Mouse (Mus musculus) heart, embryonic 16.5 days (tissue): ENCODE results near the gene BC048562. TPM values are rescaled to one million over a fixed set of nuclear protein-coding genes. Genes with fewer than 3 reads are reported as not detected.

Source experiments
- ATAC-seq: fragments of 200-750 bp; cut with Nextera tagmentation; replicated peaks from 2 replicates; pipeline ENCODE4 v1.8.0; 2017; ENCODE audit warnings: moderate number of reproducible peaks; ENCODE audit not compliant: insufficient read depth, low FRiP score; ENCODE audit errors: extremely low read depth
- H3K27ac ChIP-seq: fragments of 300-500 bp; sonication (generic); 2 replicates; pipeline ENCODE4 v1.5.1; 2014; ENCODE audit warnings: mild to moderate bottlenecking, low read length, control low read depth, moderate library complexity
- H3K27me3 ChIP-seq: fragments of 300-500 bp; sonication (generic); 2 replicates; pipeline ENCODE4 v1.6.1; 2014; ENCODE audit warnings: low read length, mixed read lengths; ENCODE audit not compliant: control insufficient read depth, insufficient read depth
- H3K36me3 ChIP-seq: fragments of 300-500 bp; sonication (generic); 2 replicates; pipeline ENCODE4 v1.6.1; 2014; ENCODE audit not compliant: control insufficient read depth, insufficient read depth
- H3K4me1 ChIP-seq: fragments of 300-500 bp; sonication (generic); 2 replicates; pipeline ENCODE4 v1.6.1; 2014; ENCODE audit warnings: low read length, mixed read lengths; ENCODE audit not compliant: control insufficient read depth, insufficient read depth
- H3K4me2 ChIP-seq: fragments of 300-500 bp; sonication (generic); 2 replicates; pipeline ENCODE4 v1.6.1; 2014; ENCODE audit warnings: low read depth, mild to moderate bottlenecking, control low read depth, low read length
- H3K4me3 ChIP-seq: fragments of 300-500 bp; sonication (generic); 2 replicates; pipeline ENCODE4 v1.5.1; 2014; ENCODE audit warnings: mild to moderate bottlenecking, control low read depth, low read length
- H3K9ac ChIP-seq: fragments of 300-500 bp; sonication (generic); 2 replicates; pipeline ENCODE4 v1.6.1; 2014; ENCODE audit warnings: low read length, control low read depth
- H3K9me3 ChIP-seq: fragments of 300-500 bp; sonication (generic); replicated peaks from 2 replicates; pipeline ENCODE4 v1.6.1; 2016; ENCODE audit warnings: low read length; ENCODE audit not compliant: control insufficient read depth
- WGBS: fragments of 180-500 bp; shearing (Covaris S2); extraction: QIAGEN DNeasy Blood & Tissue Kit; methylation state at CpG from one replicate; pipeline ENCODE4 v1.1.7; 2014; 5-methylcytosine and 5-hydroxymethylcytosine counted together
- polyA plus RNA-seq: library from polyadenylated mRNA; unstranded; fragments of >200 nt; fragmentation: Nextera tagmentation; extraction: Ambion mirVana; gene quantifications from 2 replicates; pipeline ENCODE4 v1.2.1, GENCODE M21; 2015

Gene BC048562
- polyA plus RNA-seq, 1 experiment from 2014 or later: not detected

- Histone ChIP-seq H3K4me1 (peaks cover 18% of the 10 kb centered on the region), H3K36me3 (peaks cover 25% of the 10 kb centered on the region), H3K27me3 (no peaks in the 10 kb centered on the region), H3K9me3 (no peaks in the 10 kb centered on the region), H3K9ac (peak overlapping the region; percentile 12; the same call in 1 of the 2 replicates), H3K27ac (peak overlapping the region; percentile 88), H3K4me2 (peak overlapping the region; percentile 93), H3K4me3 (no peak overlapping the region)
- 55% methylated on average over 10 of the region's 10 CpGs for WGBS
- 0 out of 2 replicates have a peak, but pooled peaks have one; percentile 28 for ATAC-seq
Measured at GRCm38 (mm10) chr9:108462192-108462591, 25.9 kb downstream of the BC048562 start.

GRCm38 (mm10) chr9:108463713-108464112 is 27.4 kb downstream of the BC048562 start:
- Histone ChIP-seq H3K4me3 (no peak overlapping the region), H3K9ac (no peak overlapping the region), H3K9me3 (no peaks in the 10 kb centered on the region), H3K27ac (no peak overlapping the region), H3K27me3 (no peaks in the 10 kb centered on the region), H3K4me2 (no peak overlapping the region), H3K4me1 (peaks cover 18% of the 10 kb centered on the region), H3K36me3 (peaks cover 25% of the 10 kb centered on the region)
- 91% methylated on average over 9 of the region's 9 CpGs for WGBS
- no peak for ATAC-seq

GRCm38 (mm10) chr9:108466219-108466618 is 29.9 kb downstream of the BC048562 start:
- no peak overlapping the region for H3K4me2 ChIP-seq
- H3K9me3 ChIP-seq: no peaks in the 10 kb centered on the region
- H3K27ac ChIP-seq: no peak overlapping the region
- H3K4me3 ChIP-seq: no peak overlapping the region
- H3K4me1 ChIP-seq: peaks cover 17% of the 10 kb centered on the region
- H3K9ac ChIP-seq: no peak overlapping the region
- H3K27me3 ChIP-seq: no peaks in the 10 kb centered on the region
- no peak for ATAC-seq
- H3K36me3 ChIP-seq: peaks cover 25% of the 10 kb centered on the region
- 92% methylated on average over 2 of the region's 2 CpGs for WGBS

GRCm38 (mm10) chr9:108469430-108469829 is 33.1 kb downstream of the BC048562 start:
- WGBS: 60% methylated on average over 5 of the region's 5 CpGs

GRCm38 (mm10) chr9:108469845-108470244 is 33.6 kb downstream of the BC048562 start:
- Histone ChIP-seq H3K27ac (no peak overlapping the region), H3K36me3 (peaks cover 8% of the 10 kb centered on the region; the same call in 1 of the 2 replicates), H3K4me2 (no peak overlapping the region), H3K4me1 (no peaks in the 10 kb centered on the region), H3K9ac (no peak overlapping the region), H3K4me3 (no peak overlapping the region), H3K27me3 (no peaks in the 10 kb centered on the region), H3K9me3 (no peaks in the 10 kb centered on the region)
- WGBS: 54% methylated on average over 4 of the region's 4 CpGs
- no peak for ATAC-seq

More at GRCm38 (mm10) chr9:108469430-108469829, 33.1 kb downstream of the BC048562 start:
- Histone ChIP-seq H3K4me1 (no peaks in the 10 kb centered on the region), H3K27ac (no peak overlapping the region), H3K4me2 (no peak overlapping the region), H3K4me3 (no peak overlapping the region), H3K36me3 (peaks cover 9% of the 10 kb centered on the region; the same call in 1 of the 2 replicates), H3K9me3 (no peaks in the 10 kb centered on the region), H3K9ac (no peak overlapping the region), H3K27me3 (no peaks in the 10 kb centered on the region)
- no peak for ATAC-seq

- WGBS: 60% methylated on average over 1 of the region's 1 CpGs
- no peak overlapping the region for H3K4me3 ChIP-seq
- H3K27me3 ChIP-seq: no peaks in the 10 kb centered on the region
- peaks cover 7% of the 10 kb centered on the region for H3K4me1 ChIP-seq
- H3K9ac ChIP-seq: no peak overlapping the region
- H3K36me3 ChIP-seq: no peaks in the 10 kb centered on the region
- H3K9me3 ChIP-seq: no peaks in the 10 kb centered on the region
- no peak for ATAC-seq
- no peak overlapping the region for H3K27ac ChIP-seq
- no peak overlapping the region for H3K4me2 ChIP-seq
Measured at GRCm38 (mm10) chr9:108474528-108474927, 38.2 kb downstream of the BC048562 start.

GRCm38 (mm10) chr9:108478638-108479156 is 42.4 kb downstream of the BC048562 start:
- peak overlapping the region; percentile 93 for H3K4me2 ChIP-seq
- peaks cover 29% of the 10 kb centered on the region for H3K4me1 ChIP-seq
- peak overlapping the region; percentile 60 for H3K4me3 ChIP-seq
- peak; percentile 67 for ATAC-seq
- H3K9me3 ChIP-seq: no peaks in the 10 kb centered on the region
- peaks cover 21% of the 10 kb centered on the region for H3K36me3 ChIP-seq
- peak overlapping the region; percentile 83 for H3K27ac ChIP-seq
- WGBS: under 1% methylated on average over 20 of the region's 20 CpGs
- H3K27me3 ChIP-seq: no peaks in the 10 kb centered on the region
- H3K9ac ChIP-seq: peak overlapping the region; percentile 67

- Histone ChIP-seq H3K4me3 (no peak overlapping the region), H3K36me3 (peaks cover 26% of the 10 kb centered on the region), H3K27ac (peak overlapping the region; percentile 83; the same call in 1 of the 2 replicates), H3K4me2 (peak overlapping the region; percentile 93), H3K9me3 (no peaks in the 10 kb centered on the region), H3K4me1 (peaks cover 29% of the 10 kb centered on the region), H3K9ac (peak overlapping the region; percentile 67), H3K27me3 (no peaks in the 10 kb centered on the region)
- WGBS: 34% methylated on average over 11 of the region's 11 CpGs
- ATAC-seq: no peak
Measured at GRCm38 (mm10) chr9:108479241-108479640, 43.0 kb downstream of the BC048562 start.

GRCm38 (mm10) chr9:108479721-108480351 is 43.6 kb downstream of the BC048562 start, which contains the start of gene Lamb2:
Lamb2 (plus strand) TSS chr9:108479736.
- Histone ChIP-seq H3K4me2 (peak within 1 kb of the TSS; percentile 93), H3K36me3 (peaks cover 30% of the 10 kb centered on the region), H3K4me3 (peak within 1 kb of the TSS; percentile 72), H3K4me1 (peaks cover 29% of the 10 kb centered on the region), H3K27ac (peak within 1 kb of the TSS; percentile 87), H3K9me3 (no peaks in the 10 kb centered on the region), H3K27me3 (no peaks in the 10 kb centered on the region), H3K9ac (peak within 1 kb of the TSS; percentile 85)
- ATAC-seq: peak; percentile 79
- WGBS: 10% methylated on average over 10 of the region's 10 CpGs
